Mouse (Mus musculus) forebrain, embryonic 16.5 days (tissue): ENCODE measurements around the gene Sct. TPM values are rescaled to one million over a fixed set of nuclear protein-coding genes. Genes with fewer than 3 reads are reported as not detected.

Experiments used
- ATAC-seq: fragments of 200-750 bp; cut with Nextera tagmentation; 2 replicates; pipeline ENCODE4 v1.8.0; 2017; ENCODE audit warnings: mild to moderate bottlenecking, moderate library complexity
- H3K27ac ChIP-seq: fragments of 300-500 bp; sonication (generic); 2 replicates; pipeline ENCODE4 v1.5.1; 2014; ENCODE audit warnings: low read length, control low read depth
- H3K27me3 ChIP-seq: fragments of 300-500 bp; sonication (generic); replicated peaks from 2 replicates; pipeline ENCODE4 v1.6.1; 2014; ENCODE audit warnings: low read length; ENCODE audit not compliant: control insufficient read depth, insufficient read depth
- H3K36me3 ChIP-seq: fragments of 300-500 bp; sonication (generic); 2 replicates; pipeline ENCODE4 v1.6.1; 2014; ENCODE audit not compliant: control insufficient read depth, insufficient read depth
- H3K4me1 ChIP-seq: fragments of 300-500 bp; sonication (generic); replicated peaks from 2 replicates; pipeline ENCODE4 v1.6.1; 2014; ENCODE audit warnings: low read length; ENCODE audit not compliant: control insufficient read depth, insufficient read depth
- H3K4me2 ChIP-seq: fragments of 300-500 bp; sonication (generic); 2 replicates; pipeline ENCODE4 v1.6.1; 2014; ENCODE audit warnings: mild to moderate bottlenecking, low read length, control low read depth
- H3K4me3 ChIP-seq: fragments of 300-500 bp; sonication (generic); replicated peaks from 2 replicates; pipeline ENCODE4 v1.5.1; 2014; ENCODE audit warnings: mild to moderate bottlenecking, low read length, control low read depth
- H3K9ac ChIP-seq: fragments of 300-500 bp; sonication (generic); replicated peaks from 2 replicates; pipeline ENCODE4 v1.6.1; 2014; ENCODE audit warnings: low read depth, low read length, control low read depth
- H3K9me3 ChIP-seq: fragments of 300-500 bp; sonication (generic); 2 replicates; pipeline ENCODE4 v1.6.1; 2016; ENCODE audit warnings: low read length; ENCODE audit not compliant: control insufficient read depth
- WGBS: fragments of 180-500 bp; shearing (Covaris S2); extraction: QIAGEN DNeasy Blood & Tissue Kit; methylation state at CpG from one replicate; pipeline ENCODE4 v1.1.7; 2014; 5-methylcytosine and 5-hydroxymethylcytosine counted together
- polyA plus RNA-seq: library from polyadenylated mRNA; unstranded; fragments of >200 nt; fragmentation: Nextera tagmentation; extraction: Ambion mirVana; gene quantifications from 2 replicates; pipeline ENCODE4 v1.2.1, GENCODE M21; 2015

Sct gene
- polyA plus RNA-seq, 1 experiment from 2014 or later: 2.0 TPM

GRCm38 (mm10) chr7:141270631-141271030, 8.3 kb downstream of the Sct start:
- 81% methylated on average over 3 of the region's 3 CpGs for WGBS
- Histone ChIP-seq H3K4me3 (no peak overlapping the region), H3K27ac (no peak overlapping the region), H3K27me3 (no peaks in the 10 kb centered on the region), H3K9me3 (no peaks in the 10 kb centered on the region), H3K4me2 (no peak overlapping the region), H3K9ac (no peak overlapping the region), H3K4me1 (peaks cover 5% of the 10 kb centered on the region), H3K36me3 (no peaks in the 10 kb centered on the region)
- ATAC-seq: no peak

GRCm38 (mm10) chr7:141269273-141269545, 9.7 kb downstream of the Sct start:
- H3K27me3 ChIP-seq: no peaks in the 10 kb centered on the region
- 87% methylated on average over 14 of the region's 14 CpGs for WGBS
- no peak overlapping the region for H3K9ac ChIP-seq
- H3K27ac ChIP-seq: no peak overlapping the region
- H3K4me3 ChIP-seq: no peak overlapping the region
- no peak for ATAC-seq
- no peak overlapping the region for H3K4me2 ChIP-seq
- H3K36me3 ChIP-seq: no peaks in the 10 kb centered on the region; the same call in 1 of the 2 replicates
- H3K4me1 ChIP-seq: peaks cover 5% of the 10 kb centered on the region
- no peaks in the 10 kb centered on the region for H3K9me3 ChIP-seq

DNA sequence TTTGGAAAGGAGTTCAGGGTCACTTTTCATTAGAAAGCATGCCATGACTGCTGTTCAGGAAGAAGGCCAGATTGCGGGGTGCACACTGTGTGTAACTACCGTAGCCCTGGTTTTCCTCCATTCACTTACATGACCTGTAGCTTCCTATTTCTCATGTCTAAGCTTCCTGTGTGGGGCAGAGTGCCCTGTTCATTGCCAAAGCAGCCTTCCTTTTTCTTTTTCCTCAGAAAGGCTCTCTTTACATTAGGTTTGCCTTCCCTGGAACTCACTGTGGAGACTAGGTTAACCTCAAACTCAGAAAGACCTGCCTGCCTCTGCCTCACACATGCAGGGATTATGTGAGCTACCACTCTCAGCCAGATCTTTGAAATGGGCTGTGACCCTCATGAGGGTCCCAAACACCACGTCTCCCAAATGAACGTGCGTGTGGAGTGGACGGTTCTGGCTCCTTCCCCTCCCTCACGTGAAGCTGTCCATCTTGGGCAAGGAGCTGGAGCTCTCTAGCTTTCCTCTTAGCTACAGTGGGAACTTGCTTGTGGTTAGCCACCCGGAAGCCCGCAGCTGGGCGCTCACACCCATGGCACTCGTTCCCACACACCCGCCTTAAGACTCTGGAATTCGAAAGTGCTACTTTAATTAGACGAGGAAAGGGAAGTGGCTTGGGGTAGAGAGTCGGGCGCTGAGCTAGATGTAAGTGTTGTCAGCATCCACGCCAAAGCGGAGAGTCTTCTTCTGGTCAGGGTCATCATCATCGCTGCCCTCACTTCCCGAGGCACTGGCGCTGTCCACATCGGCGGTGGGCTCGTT, 10.3 kb downstream of the Sct start:
- Histone ChIP-seq H3K9ac (no peak overlapping the region), H3K9me3 (no peaks in the 10 kb centered on the region), H3K36me3 (no peaks in the 10 kb centered on the region; the same call in 1 of the 2 replicates), H3K4me2 (no peak overlapping the region), H3K4me3 (no peak overlapping the region), H3K27ac (no peak overlapping the region), H3K4me1 (peaks cover 5% of the 10 kb centered on the region), H3K27me3 (no peaks in the 10 kb centered on the region)
- ATAC-seq: no peak
- 82% methylated on average over 24 of the region's 24 CpGs for WGBS

GRCm38 (mm10) chr7:141265739-141266561, 13.0 kb downstream of the Sct start, which contains the start of gene Irf7:
TSS of gene Irf7 (minus strand) at chr7:141266481.
- H3K9ac ChIP-seq: peak within 1 kb of the TSS; percentile 51
- peaks cover 24% of the 10 kb centered on the region for H3K36me3 ChIP-seq
- H3K4me2 ChIP-seq: peak within 1 kb of the TSS; percentile 56
- ATAC-seq: no peak
- H3K27me3 ChIP-seq: no peaks in the 10 kb centered on the region
- peak within 1 kb of the TSS; percentile 36 for H3K4me3 ChIP-seq
- H3K4me1 ChIP-seq: peaks cover 5% of the 10 kb centered on the region
- 10% methylated on average over 25 of the region's 25 CpGs for WGBS
- H3K27ac ChIP-seq: no peak within 1 kb of the TSS
- no peaks in the 10 kb centered on the region for H3K9me3 ChIP-seq

- Histone ChIP-seq H3K9me3 (no peaks in the 10 kb centered on the region), H3K4me2 (no peak overlapping the region), H3K27me3 (no peaks in the 10 kb centered on the region), H3K9ac (no peak overlapping the region), H3K27ac (no peak overlapping the region), H3K36me3 (peaks cover 26% of the 10 kb centered on the region), H3K4me3 (no peak overlapping the region), H3K4me1 (peaks cover 5% of the 10 kb centered on the region)
- 0 out of 2 replicates have a peak, but pooled peaks have one; percentile 16 for ATAC-seq
- 39% methylated on average over 11 of the region's 11 CpGs for WGBS
Measured at GRCm38 (mm10) chr7:141265411-141265738, 13.6 kb downstream of the Sct start.

- WGBS: 37% methylated on average over 12 of the region's 12 CpGs
- Histone ChIP-seq H3K4me3 (no peak overlapping the region), H3K4me2 (no peak overlapping the region), H3K27me3 (no peaks in the 10 kb centered on the region), H3K4me1 (peaks cover 5% of the 10 kb centered on the region), H3K9me3 (no peaks in the 10 kb centered on the region), H3K36me3 (peaks cover 30% of the 10 kb centered on the region), H3K27ac (no peak overlapping the region), H3K9ac (no peak overlapping the region)
- ATAC-seq: peak; percentile 64
Measured at GRCm38 (mm10) chr7:141264761-141265410, 14.0 kb downstream of the Sct start.

- Histone ChIP-seq H3K36me3 (peaks cover 34% of the 10 kb centered on the region), H3K4me2 (no peak overlapping the region), H3K9me3 (no peaks in the 10 kb centered on the region), H3K4me3 (no peak overlapping the region), H3K27ac (no peak overlapping the region), H3K27me3 (no peaks in the 10 kb centered on the region), H3K4me1 (peaks cover 5% of the 10 kb centered on the region), H3K9ac (no peak overlapping the region)
- 79% methylated on average over 11 of the region's 11 CpGs for WGBS
- ATAC-seq: no peak
Measured at GRCm38 (mm10) chr7:141264041-141264700, 14.8 kb downstream of the Sct start.

DNA sequence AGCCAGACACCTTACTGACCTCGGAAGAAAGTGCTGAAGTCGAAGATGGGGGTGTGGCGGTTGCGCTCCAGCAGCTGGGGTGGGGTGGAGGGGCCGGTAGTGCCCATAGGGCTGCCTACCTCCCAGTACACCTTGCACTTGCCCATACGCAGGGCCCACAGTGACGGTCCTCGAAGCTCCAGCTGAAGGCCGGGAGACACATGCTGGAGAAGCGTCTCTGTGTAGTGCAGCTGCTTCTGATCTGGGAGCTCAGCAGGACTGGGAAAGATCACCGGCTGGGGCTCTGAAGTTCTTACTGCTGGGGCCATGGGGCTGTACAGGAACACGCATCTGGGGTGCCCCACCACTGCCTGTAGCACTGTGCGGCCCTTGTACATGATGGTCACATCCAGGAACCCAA, 15.3 kb downstream of the Sct start:
- WGBS: 89% methylated on average over 13 of the region's 13 CpGs
- no peak for ATAC-seq

DNA sequence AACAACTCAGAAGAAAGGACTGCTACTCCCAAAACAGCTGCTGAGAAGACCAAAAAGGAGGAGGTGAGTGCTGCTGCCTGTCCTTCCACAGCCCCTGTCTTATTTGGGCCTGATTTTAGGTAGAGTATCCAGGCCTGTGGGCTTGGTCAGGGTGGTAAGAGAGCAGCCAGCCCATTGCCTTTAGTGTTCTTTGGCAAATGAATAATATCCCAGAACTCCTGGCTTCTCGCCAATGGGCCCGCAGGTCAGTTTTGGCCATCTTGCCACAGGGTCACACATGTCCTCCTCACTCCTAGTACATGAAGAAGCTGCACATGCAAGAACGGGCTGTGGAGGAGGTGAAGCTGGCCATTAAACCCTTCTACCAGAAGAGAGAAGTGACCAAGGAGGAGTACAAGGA, 17.5 kb downstream of the Sct start:
- Histone ChIP-seq H3K36me3 (peaks cover 44% of the 10 kb centered on the region), H3K27me3 (no peaks in the 10 kb centered on the region), H3K4me2 (no peak overlapping the region), H3K27ac (no peak overlapping the region), H3K4me1 (peaks cover 5% of the 10 kb centered on the region), H3K9ac (no peak overlapping the region), H3K9me3 (no peaks in the 10 kb centered on the region), H3K4me3 (no peak overlapping the region)
- 90% methylated on average over 3 of the region's 3 CpGs for WGBS
- no peak for ATAC-seq

More for the DNA sequence above, 15.3 kb downstream of the Sct start:
- H3K9ac ChIP-seq: no peak overlapping the region
- H3K27ac ChIP-seq: no peak overlapping the region
- no peaks in the 10 kb centered on the region for H3K27me3 ChIP-seq
- peaks cover 5% of the 10 kb centered on the region for H3K4me1 ChIP-seq
- no peak overlapping the region for H3K4me2 ChIP-seq
- no peaks in the 10 kb centered on the region for H3K9me3 ChIP-seq
- no peak overlapping the region for H3K4me3 ChIP-seq
- peaks cover 36% of the 10 kb centered on the region for H3K36me3 ChIP-seq
